Comparison of ENCODE assay signal across 12 mouse cellular contexts in genomic region chr15:90535730-90536129, GRCm38 (mm10).
A peak's percentile ranks its signal among the peaks of the same experiment; 100 is the strongest.
DNase-seq lines count a peak whose midpoint lies in the region; ATAC-seq and TF ChIP-seq lines count a peak whose summit lies in the region.
"Had no signal": no experiment of that assay in that cellular context is flagged by ENCODE, and none has a peak within 500 bp of the region (broad histone marks: within the 10 kb centered on the region; RNA-seq: fewer than 3 reads in every experiment).

No protein-coding gene starts in this region.

- H3K9ac ChIP-seq in heart, embryonic 13.5 days = no peak overlapping the region
- H3K9ac ChIP-seq in lung, embryonic 14.5 days = no peak overlapping the region
- H3K9ac ChIP-seq in midbrain, embryonic 14.5 days (replicated peaks; ENCODE audit: low read length) = no peak overlapping the region
- H3K9ac ChIP-seq in hindbrain, embryonic 12.5 days = no peak overlapping the region

- H3K9me3 ChIP-seq in heart, embryonic 13.5 days = no peaks in the 10 kb centered on the region
- no peaks in the 10 kb centered on the region for H3K9me3 ChIP-seq in lung, embryonic 14.5 days (ENCODE audit: low read depth, low read length)
- no peaks in the 10 kb centered on the region for H3K9me3 ChIP-seq in midbrain, embryonic 14.5 days (ENCODE audit: control insufficient read depth, low read length)
- H3K9me3 ChIP-seq in hindbrain, embryonic 12.5 days (replicated peaks) = no peaks in the 10 kb centered on the region

- no peak for TF ChIP-seq CTCF in lung, embryonic 14.5 days (IDR thresholded peaks at IDR 0.05; ENCODE audit: low read depth)

- WGBS in heart, embryonic 13.5 days = 31% methylated on average over 7 of the region's 7 CpGs
- 36% methylated on average over 7 of the region's 7 CpGs for WGBS in lung, embryonic 14.5 days
- 64% methylated on average over 7 of the region's 7 CpGs for WGBS in midbrain, embryonic 14.5 days
- 66% methylated on average over 7 of the region's 7 CpGs for WGBS in hindbrain, embryonic 12.5 days

- H3K27ac ChIP-seq in heart, embryonic 13.5 days (replicated peaks) = no peak overlapping the region
- H3K27ac ChIP-seq in lung, embryonic 14.5 days (ENCODE audit: low read depth) = no peak overlapping the region
- no peak overlapping the region for H3K27ac ChIP-seq in midbrain, embryonic 14.5 days (replicated peaks; ENCODE audit: low read depth, low read length)
- no peak overlapping the region for H3K27ac ChIP-seq in hindbrain, embryonic 12.5 days

- peak overlapping the region; percentile 29 for H3K4me2 ChIP-seq in heart, embryonic 13.5 days
- peak overlapping the region; percentile 28; the same call in 1 of the 2 replicates for H3K4me2 ChIP-seq in lung, embryonic 14.5 days
- H3K4me2 ChIP-seq in midbrain, embryonic 14.5 days (ENCODE audit: low read length) = no peak overlapping the region
- H3K4me2 ChIP-seq in hindbrain, embryonic 12.5 days (replicated peaks) = no peak overlapping the region

- H3K4me3 ChIP-seq in heart, embryonic 13.5 days = no peak overlapping the region
- H3K4me3 ChIP-seq in lung, embryonic 14.5 days (ENCODE audit: low read depth, low read length) = no peak overlapping the region
- H3K4me3 ChIP-seq in midbrain, embryonic 14.5 days (replicated peaks; ENCODE audit: low read depth, low read length) = no peak overlapping the region
- no peak overlapping the region for H3K4me3 ChIP-seq in hindbrain, embryonic 12.5 days

- no peaks in the 10 kb centered on the region for H3K27me3 ChIP-seq in heart, embryonic 13.5 days (replicated peaks)
- H3K27me3 ChIP-seq in lung, embryonic 14.5 days (ENCODE audit: insufficient read depth, low read length) = no peaks in the 10 kb centered on the region
- H3K27me3 ChIP-seq in midbrain, embryonic 14.5 days (ENCODE audit: control insufficient read depth, insufficient read depth, low read length) = no peaks in the 10 kb centered on the region
- no peaks in the 10 kb centered on the region for H3K27me3 ChIP-seq in hindbrain, embryonic 12.5 days

- H3K36me3 ChIP-seq in heart, embryonic 13.5 days = no peaks in the 10 kb centered on the region
- H3K36me3 ChIP-seq in lung, embryonic 14.5 days (ENCODE audit: insufficient read depth) = no peaks in the 10 kb centered on the region
- no peaks in the 10 kb centered on the region for H3K36me3 ChIP-seq in midbrain, embryonic 14.5 days (ENCODE audit: control insufficient read depth, insufficient read depth, low read length)
- no peaks in the 10 kb centered on the region for H3K36me3 ChIP-seq in hindbrain, embryonic 12.5 days

- ATAC-seq in heart, embryonic 13.5 days (ENCODE audit: extremely low read depth, insufficient number of reproducible peaks, low FRiP score, low TSS enrichment) = no peak
- 0 out of 2 replicates have a peak, but pooled peaks have one; percentile 29 for ATAC-seq in lung, embryonic 14.5 days (ENCODE audit: insufficient read depth)
- ATAC-seq in midbrain, embryonic 14.5 days (ENCODE audit: low FRiP score, low TSS enrichment) = no peak
- ATAC-seq in hindbrain, embryonic 12.5 days (ENCODE audit: low FRiP score) = no peak
- ATAC-seq in frontal cortex, adult (ENCODE audit: low TSS enrichment) = no peak

- no peak for DNase-seq in heart, adult 18-20 months
- DNase-seq in lung, embryonic 14.5 days = peak; percentile 11
- DNase-seq in lung, postnatal 14 days = no peak
- peak; percentile 57 for DNase-seq in embryo, embryonic 10.5 days (ENCODE audit: low spot score)
- peak; percentile 37 for DNase-seq in midbrain, embryonic 14.5 days
- DNase-seq: adrenal gland, adult 8-10 months; cerebellum, postnatal 10 days; kidney, adult 18-20 months; lung, adult 2 months had no signal

- H3K4me1 ChIP-seq in heart, embryonic 13.5 days = peaks cover 20% of the 10 kb centered on the region
- H3K4me1 ChIP-seq in lung, embryonic 14.5 days (ENCODE audit: insufficient read depth) = no peaks in the 10 kb centered on the region
- no peaks in the 10 kb centered on the region for H3K4me1 ChIP-seq in midbrain, embryonic 14.5 days (ENCODE audit: control insufficient read depth, insufficient read depth, low read length)
- no peaks in the 10 kb centered on the region for H3K4me1 ChIP-seq in hindbrain, embryonic 12.5 days

Comparison
In these comparisons a context has a peak if more than half of its experiments do, and no peak if none do; other contexts are left out.
1. DNase-seq: peak in lung, embryonic 14.5 days (single experiment), embryo, embryonic 10.5 days (single experiment) and midbrain, embryonic 14.5 days (single experiment); none in heart, adult 18-20 months (0 of 2) and lung, postnatal 14 days (single experiment).
2. H3K4me2 ChIP-seq: peak in heart, embryonic 13.5 days (single experiment) and lung, embryonic 14.5 days (single experiment); none in midbrain, embryonic 14.5 days (single experiment) and hindbrain, embryonic 12.5 days (single experiment).